Mouse (Mus musculus): ENCODE measurements around the gene Pwwp2a.

The Pwwp2a gene

GRCm38 (mm10) chr11:43727796-43728195 is 46.0 kb downstream of the Pwwp2a start:
- DNase-seq (ENCODE audit: low read depth), result peak; percentile 20

- peak; percentile 19 for DNase-seq (ENCODE audit: low read depth)
Observed at GRCm38 (mm10) chr11:43728737-43729301, 47.0 kb downstream of the Pwwp2a start.

GRCm38 (mm10) chr11:43747233-43748226 is 65.7 kb downstream of the Pwwp2a start, which contains the start of gene Ttc1:
Ttc1 (minus strand) TSS chr11:43748008.
- DNase-seq (ENCODE audit: low read depth), result peak; percentile 96

- DNase-seq (ENCODE audit: low read depth), result no peak
Observed at GRCm38 (mm10) chr11:43751542-43751941, 69.7 kb downstream of the Pwwp2a start.

GRCm38 (mm10) chr11:43754568-43754967 is 72.8 kb downstream of the Pwwp2a start:
- no peak for DNase-seq (ENCODE audit: low read depth)

- DNase-seq (ENCODE audit: low read depth), result no peak
Observed at GRCm38 (mm10) chr11:43755411-43755810, 73.6 kb downstream of the Pwwp2a start.

- no peak for DNase-seq (ENCODE audit: low read depth)
Observed at GRCm38 (mm10) chr11:43758436-43758835, 76.6 kb downstream of the Pwwp2a start.

- DNase-seq (ENCODE audit: low read depth), result peak; percentile 50
Observed at GRCm38 (mm10) chr11:43766922-43767648, 85.3 kb downstream of the Pwwp2a start.

- DNase-seq (ENCODE audit: low read depth), result no peak
Observed at GRCm38 (mm10) chr11:43767749-43768148, 86.0 kb downstream of the Pwwp2a start.

GRCm38 (mm10) chr11:43770110-43770509 is 88.3 kb downstream of the Pwwp2a start:
- no peak for DNase-seq (ENCODE audit: low read depth)
